Mouse (Mus musculus): ENCODE measurements at regions not wholly inside any gene's neighbourhood (a gene's known extent, or its start where the extent isn't known, plus 50 kb on each side); places are given as distances from the start of the nearest gene placed in this dataset.
"Not testable (repeated sequence)": the region's sequence is repeated elsewhere in the genome, so short reads cannot be mapped to it uniquely, and the experiment has no call there.

DNA sequence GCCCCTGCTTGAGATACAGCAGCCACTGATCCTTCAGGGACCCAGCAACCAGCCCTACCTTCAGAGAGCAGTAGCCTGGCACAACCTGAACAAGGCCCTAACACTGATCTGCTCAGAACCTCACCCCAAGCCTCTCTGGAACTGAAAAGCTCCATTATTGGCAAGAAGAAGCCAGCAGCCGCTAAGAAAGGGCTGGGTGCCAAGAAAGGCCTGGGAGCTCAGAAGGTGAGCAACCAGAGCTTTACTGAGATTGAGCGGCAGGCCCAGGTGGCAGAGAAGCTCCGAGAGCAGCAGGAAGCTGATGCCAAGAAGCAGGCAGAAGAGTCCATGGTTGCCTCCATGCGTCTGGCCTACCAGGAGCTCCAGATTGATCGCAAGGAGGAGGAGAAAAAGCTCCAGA lies 74.4 kb upstream of the Oxtr start:
- peak; percentile 74 for DNase-seq

DNA sequence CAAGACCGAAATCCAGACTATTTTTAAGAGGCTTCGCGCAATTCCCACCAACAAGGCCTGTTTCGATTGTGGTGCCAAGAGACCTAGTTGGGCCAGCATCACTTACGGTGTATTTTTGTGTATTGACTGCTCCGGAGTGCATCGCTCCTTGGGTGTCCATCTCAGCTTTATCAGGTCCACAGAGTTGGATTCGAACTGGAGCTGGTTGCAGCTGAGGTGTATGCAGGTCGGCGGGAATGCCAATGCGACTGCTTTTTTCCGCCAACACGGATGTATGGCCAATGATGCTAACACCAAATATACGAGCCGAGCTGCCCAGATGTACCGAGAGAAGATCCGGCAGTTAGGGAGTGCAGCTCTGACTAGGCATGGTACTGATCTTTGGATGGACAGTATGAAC lies 73.9 kb upstream of the Oxtr start:
- not testable (repeated sequence) for DNase-seq

DNA sequence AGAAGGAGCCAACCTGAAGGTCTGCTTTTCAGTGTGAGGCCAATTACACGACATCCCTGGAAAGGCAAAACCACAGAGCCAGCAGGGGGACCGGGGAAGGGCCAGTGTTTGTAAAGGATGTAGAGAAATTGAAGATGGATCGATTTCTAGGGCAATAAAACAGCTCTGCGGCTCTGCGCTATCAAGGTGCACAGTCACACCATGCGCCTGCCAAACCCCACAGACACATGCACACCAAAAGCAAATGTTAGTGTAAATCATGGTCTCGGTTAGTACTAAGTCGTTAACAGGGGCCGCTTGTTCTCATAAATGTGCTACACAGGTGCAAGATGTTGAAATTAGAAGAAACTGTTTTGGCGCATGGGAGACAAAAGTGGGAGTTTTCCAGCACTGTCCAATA lies 72.3 kb upstream of the Oxtr start:
- DNase-seq, result no peak

DNA sequence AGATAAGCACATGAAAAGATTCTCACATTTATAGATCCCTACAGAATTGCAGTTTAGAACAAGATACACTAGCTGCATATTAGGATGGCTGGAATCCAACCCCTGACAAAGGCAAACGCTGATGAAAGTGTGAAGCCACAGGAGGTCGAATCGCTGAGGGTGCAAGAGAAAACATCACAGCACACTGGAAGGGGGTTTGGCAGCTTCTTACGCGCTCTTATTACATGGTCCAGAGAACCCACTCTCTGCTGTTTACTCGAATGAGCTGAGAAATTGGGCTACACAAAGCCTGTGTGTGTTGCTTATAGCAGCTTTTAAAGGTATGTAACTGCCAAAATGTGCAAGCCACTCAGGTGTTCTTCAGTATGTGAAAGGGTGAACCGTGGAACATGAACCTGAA lies 71.8 kb upstream of the Oxtr start:
- DNase-seq, result no peak

DNA sequence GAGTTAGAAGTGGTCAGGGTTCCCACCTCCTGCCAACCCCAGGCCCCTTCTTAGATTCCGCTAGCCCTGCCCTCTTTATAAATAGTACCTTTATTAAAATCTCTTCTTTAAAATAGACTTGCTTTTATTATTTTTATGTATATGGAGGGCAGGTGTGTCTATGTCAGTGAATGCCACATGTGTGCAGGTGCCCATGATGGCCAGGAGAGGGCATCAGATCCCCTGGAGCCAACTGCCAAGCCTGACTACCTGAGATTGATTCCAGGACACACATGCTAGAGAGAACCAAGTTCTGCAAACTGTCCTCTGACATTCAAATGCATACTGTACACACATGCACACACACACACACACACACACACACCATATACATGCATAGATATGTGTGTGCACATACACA lies 69.8 kb upstream of the Oxtr start:
- DNase-seq, result no peak

DNA sequence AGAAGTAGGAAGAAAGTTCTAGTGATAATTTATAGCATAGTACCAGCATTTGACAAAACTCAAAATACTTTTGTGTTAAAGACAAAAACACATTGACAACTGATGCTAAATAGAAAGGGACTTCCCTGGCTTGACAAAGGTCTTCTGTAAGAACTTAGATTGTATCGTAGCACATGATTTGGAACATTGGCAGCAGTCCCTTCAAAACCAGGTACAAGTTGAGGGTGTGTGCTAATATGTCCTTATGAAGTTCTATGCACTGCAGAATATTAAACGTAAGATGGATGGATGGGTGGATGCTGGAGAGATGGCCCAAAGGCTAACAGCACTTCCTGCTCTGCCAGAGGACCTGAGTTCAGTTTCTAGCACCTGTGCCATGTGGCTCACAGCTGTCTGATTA lies 67.8 kb upstream of the Oxtr start:
- DNase-seq, result no peak

DNA sequence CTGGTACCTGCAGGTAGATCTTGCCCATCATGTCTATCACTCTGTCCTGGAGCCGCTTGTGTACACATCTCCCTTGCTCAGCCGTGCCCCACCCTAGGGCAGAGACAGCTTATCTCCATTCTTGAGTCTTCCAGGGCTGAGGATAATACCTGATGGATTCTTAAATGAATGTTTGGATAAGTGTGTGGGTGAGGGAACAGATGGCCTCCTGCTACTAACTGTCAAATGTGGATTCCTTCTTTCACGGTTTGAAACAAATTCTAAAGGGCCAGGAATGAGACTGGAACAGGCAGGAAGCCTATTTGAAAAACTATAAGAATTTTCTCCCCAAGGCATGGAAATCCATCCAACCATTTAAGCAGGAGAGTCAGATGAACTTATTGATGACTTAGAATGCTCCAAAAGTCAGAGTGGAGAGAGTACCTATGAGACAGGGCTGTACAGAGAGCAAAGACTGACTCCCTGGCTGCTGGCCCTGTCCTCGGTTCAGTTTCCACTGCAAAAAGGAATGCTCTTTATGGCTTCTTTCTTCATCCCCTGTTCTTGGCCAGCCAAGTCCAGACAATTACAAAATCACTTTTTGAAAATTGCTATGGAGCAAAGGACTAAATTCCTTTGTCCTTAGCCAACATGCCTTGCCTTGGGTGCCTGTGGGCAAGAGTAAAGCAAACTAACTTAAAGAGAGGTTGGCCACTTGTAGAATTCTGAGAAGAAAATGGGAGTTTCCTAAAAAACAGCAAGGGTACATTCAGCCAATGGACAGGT lies 66.8 kb upstream of the Oxtr start:
- DNase-seq, result no peak

DNA sequence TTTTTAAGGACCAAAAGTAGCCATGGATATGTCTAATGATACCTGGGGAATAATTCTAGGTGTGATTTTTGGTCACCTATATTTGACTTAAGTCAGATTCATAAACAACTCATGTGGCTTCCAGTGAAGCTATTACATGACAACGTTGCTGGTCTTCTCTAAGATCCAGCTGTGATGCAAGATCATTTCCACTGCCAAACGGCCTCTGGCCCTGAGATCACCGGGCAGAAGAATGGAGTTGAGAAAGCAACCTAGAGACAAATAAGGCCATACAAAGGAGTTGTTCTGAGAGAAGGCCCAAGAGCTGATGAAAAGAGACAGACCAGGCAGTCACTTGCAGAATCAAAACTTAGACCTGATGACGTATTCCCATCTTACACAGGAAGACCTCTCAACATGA lies 64.3 kb upstream of the Oxtr start:
- no peak for DNase-seq

DNA sequence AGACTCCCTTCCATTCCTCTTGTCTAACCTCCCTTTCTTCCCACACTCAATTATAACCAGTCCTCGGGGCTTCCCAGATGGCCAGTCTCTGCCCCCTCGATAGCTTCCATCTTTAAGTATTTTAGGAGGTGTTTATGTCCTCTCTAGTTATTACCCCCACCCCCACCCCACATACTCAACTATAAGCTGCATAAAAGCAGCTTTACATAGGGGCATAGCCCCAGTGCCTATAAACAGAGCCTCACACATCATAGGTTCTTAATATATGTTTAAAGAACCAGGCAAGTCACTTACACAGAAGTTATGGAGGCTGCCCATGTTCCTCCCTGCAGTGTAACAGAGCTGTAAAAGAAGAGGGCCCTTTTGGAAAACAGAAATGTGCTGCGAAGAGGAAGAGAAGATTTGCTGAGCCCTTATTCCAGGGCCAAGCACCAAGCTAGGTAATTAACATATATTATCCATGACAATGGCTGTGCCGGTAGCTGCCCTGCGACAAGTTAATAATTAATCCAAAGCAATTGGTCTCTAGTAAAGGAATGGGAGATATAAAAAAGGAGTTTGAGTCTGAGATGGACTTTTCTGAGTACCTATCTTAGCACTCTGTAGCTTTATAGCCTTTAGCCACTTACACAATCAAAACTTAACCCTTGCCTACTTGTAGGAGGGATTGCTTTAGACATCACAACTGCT lies 63.6 kb upstream of the Oxtr start:
- DNase-seq, result no peak

DNA sequence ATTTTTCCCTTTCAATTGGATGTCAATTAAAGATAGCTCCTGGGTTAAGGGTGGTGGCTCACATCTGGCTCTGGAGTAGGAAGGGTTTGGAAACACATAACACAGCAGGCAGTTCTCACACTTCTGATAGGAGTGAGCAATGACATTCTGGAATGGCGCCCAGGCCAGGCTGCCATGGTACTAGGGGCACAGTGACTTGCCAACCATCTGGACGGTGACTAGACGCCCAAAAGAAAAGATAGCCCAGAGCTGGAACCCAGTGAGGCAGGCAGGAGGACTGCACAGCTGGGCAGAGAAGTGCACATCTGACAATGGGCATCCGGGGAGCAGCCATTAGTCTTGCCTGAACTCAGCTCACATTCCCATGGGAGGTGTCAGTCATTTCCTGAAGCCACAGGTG lies 62.8 kb upstream of the Oxtr start:
- DNase-seq, result no peak

DNA sequence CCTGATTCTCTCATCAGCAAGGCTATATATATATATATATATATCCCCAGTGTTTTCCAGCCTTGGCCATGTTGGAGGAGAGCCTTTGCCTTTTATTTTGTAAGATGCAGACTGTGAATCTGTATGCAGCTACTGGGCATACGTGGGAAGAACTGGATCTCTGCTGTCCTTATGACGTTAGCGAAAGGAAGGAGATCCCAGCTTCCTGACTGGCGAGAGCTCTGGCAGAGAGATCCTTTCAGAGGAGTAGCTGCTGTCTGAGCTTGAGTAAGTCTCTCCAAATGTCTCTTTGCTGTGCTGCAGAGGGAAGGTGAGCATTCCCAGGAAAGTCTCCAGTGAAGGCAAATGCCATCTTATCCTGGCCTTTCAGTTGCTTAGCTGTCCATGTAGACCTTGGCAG lies 61.6 kb upstream of the Oxtr start:
- no peak for DNase-seq

DNA sequence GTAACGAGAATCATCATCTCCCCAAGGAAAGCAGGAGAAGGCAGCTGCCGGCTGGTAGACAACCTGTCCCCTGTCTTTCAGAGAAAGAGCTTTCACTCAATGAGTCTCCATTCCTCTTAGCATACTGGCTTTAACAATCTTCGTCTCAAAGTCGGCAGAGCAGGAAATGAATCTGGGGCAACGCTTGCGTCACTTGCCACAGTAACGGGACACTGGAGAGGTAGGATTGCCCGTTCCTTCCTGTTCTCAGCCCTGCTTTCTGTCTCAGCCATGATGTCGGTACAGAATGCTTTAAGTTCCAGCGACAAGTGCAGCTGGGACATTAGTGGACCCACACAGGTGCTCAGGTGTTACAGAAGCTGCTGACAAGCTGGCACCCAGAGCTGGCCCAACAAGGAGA lies 57.5 kb upstream of the Oxtr start:
- no peak for DNase-seq

DNA sequence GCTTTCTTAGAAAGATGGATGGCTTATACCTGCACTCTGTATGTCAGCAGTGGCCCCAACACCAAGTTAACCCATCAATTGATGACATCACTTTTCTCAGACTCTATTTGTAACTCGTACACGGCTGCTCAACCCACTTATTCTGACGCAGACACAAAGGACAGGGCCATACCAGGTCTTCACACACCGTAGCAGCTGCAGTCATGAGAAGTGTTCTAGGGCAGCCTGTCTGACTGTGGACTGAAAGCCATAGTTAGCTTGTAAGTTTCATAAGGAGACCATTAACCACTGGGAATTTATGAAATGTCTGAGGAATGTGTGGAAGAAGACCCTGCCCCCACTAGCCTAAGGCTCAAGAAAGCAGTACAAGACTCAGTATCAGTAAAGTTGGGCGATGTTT lies 56.3 kb upstream of the Oxtr start:
- no peak for DNase-seq

DNA sequence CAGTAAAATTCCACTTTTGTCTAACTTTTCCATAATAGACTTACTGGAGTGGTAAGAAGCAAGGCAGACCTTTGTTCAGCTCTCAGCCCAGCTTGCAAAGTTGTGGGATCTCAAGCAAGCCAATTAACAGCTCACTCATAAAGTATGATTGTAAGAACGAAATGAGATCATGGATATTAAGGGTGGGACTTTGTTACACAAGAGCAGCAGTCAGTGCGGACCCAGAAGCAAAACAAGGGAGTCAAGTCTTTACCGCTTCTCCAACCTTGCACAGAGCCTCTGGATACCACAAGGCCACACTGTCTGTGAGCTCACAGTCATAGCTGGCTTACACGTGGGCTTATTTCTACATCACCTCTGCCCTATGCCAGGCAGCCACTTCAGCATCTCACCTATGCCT lies 54.6 kb upstream of the Oxtr start:
- no peak for DNase-seq

DNA sequence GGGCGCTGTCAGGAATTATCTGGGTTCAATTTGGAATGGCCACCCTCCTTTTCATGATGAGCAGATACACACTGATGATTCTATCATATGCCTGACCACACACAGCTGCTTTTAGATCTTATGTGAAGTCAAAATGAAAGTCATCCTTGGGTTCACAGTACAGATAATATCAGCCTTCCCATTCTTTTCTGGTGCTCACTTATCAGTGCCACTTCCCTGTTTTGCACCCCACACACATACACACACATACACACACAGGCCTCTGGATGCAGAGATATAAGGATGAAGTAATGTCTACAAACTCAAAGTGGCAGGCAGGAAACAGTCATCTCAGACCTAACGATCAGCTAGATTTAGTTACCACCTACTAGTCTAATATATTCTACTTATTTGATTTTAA lies 52.9 kb upstream of the Oxtr start:
- DNase-seq, result no peak

Data from cerebellum, adult 11-12 months (tissue).